Mouse (Mus musculus) thymus, adult 2 months (tissue): ENCODE measurements around the gene Adamts15.

ENCODE experiments used
- CTCF ChIP-seq: fragments of 200-500 bp; IDR thresholded peaks from 2 replicates; pipeline ENCODE4 v1.5.1; 2012; ENCODE audit warnings: mild to moderate bottlenecking, control low read depth, low read length, moderate library complexity, borderline replicate concordance; ENCODE audit not compliant: control insufficient read depth, poor library complexity, insufficient read depth; ENCODE audit errors: extremely low read depth
- POLR2A ChIP-seq: fragments of 200-500 bp; IDR thresholded peaks from 2 replicates; pipeline ENCODE4 v1.6.1; 2012; ENCODE audit warnings: mild to moderate bottlenecking, low read length, control low read depth, moderate library complexity; ENCODE audit not compliant: control insufficient read depth, poor library complexity, insufficient read depth; ENCODE audit errors: extremely low read depth

GRCm38 (mm10) chr9:30966881-30967280 lies 44.6 kb upstream of the Adamts15 start:
- TF ChIP-seq CTCF (no peak), POLR2A (no peak)
